Mouse (Mus musculus) kidney, embryonic 16.5 days (tissue): ENCODE measurements around the gene Krt34. TPM values are rescaled to one million over a fixed set of nuclear protein-coding genes. Genes with fewer than 3 reads are reported as not detected.

ENCODE experiments used
- ATAC-seq: fragments of 200-750 bp; cut with Nextera tagmentation; 2 replicates; pipeline ENCODE4 v1.8.0; 2017; ENCODE audit warnings: moderate TSS enrichment; ENCODE audit not compliant: low FRiP score, low TSS enrichment
- H3K27ac ChIP-seq: fragments of 300-500 bp; sonication (generic); 2 replicates; pipeline ENCODE4 v1.5.1; 2014; ENCODE audit warnings: low read length
- H3K27me3 ChIP-seq: fragments of 300-500 bp; sonication (generic); 2 replicates; pipeline ENCODE4 v1.6.1; 2014; ENCODE audit warnings: low read length, control low read depth, mixed read lengths; ENCODE audit not compliant: insufficient read depth
- H3K36me3 ChIP-seq: fragments of 300-500 bp; sonication (generic); 2 replicates; pipeline ENCODE4 v1.6.1; 2014; ENCODE audit warnings: low read length, control low read depth, mixed read lengths; ENCODE audit not compliant: insufficient read depth
- H3K4me1 ChIP-seq: fragments of 300-500 bp; sonication (generic); 2 replicates; pipeline ENCODE4 v1.6.1; 2014; ENCODE audit warnings: low read length, control low read depth, mixed read lengths; ENCODE audit not compliant: insufficient read depth
- H3K4me2 ChIP-seq: fragments of 300-500 bp; sonication (generic); replicated peaks from 2 replicates; pipeline ENCODE4 v1.6.1; 2014; ENCODE audit warnings: low read depth, low read length
- H3K4me3 ChIP-seq: fragments of 300-500 bp; sonication (generic); 2 replicates; pipeline ENCODE4 v1.5.1; 2014; ENCODE audit warnings: mild to moderate bottlenecking, low read length
- H3K9ac ChIP-seq: fragments of 300-500 bp; sonication (generic); replicated peaks from 2 replicates; pipeline ENCODE4 v1.6.1; 2014; ENCODE audit warnings: low read length
- H3K9me3 ChIP-seq: fragments of 300-500 bp; sonication (generic); 2 replicates; pipeline ENCODE4 v1.6.1; 2016; ENCODE audit warnings: low read length, control low read depth
- WGBS: fragments of 180-500 bp; shearing (Covaris S2); extraction: QIAGEN DNeasy Blood & Tissue Kit; methylation state at CpG from one replicate; pipeline ENCODE4 v1.1.7; 2014; 5-methylcytosine and 5-hydroxymethylcytosine counted together
- polyA plus RNA-seq: library from polyadenylated mRNA; unstranded; fragments of >200 nt; fragmentation: Nextera tagmentation; extraction: Ambion mirVana; gene quantifications from 2 replicates; pipeline ENCODE4 v1.2.1, GENCODE M21; 2015

Krt34 gene
- polyA plus RNA-seq: not detected in 2 replicates

DNA sequence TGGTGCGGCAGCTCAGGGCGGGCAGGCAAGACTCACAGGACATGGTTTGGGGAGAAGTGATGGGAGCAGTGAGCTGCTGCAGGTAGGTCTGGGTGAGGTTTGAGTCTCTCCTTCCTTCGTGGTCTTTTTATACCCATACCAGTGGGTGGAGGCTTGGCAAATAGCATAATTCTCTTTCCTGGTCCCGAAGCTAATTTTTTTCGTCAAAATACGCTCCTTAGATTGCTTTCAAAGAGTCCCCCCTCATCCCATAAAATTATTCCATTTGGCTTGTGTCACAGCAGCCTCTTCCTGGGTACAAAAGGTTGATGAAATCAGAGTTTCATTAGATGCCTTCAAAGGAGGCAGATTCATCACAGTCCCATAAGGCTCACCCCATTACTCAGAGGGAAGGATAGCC is at the start of gene Krt34:
Gene Krt34, minus strand, starts transcription at position 101 of the 400 bp plus-strand sequence.
- 86% methylated on average over 6 of the region's 6 CpGs for WGBS

GRCm38 (mm10) chr11:100088378-100089025 is 47.1 kb upstream of the Krt34 start:
- Histone ChIP-seq H3K27me3 (no peaks in the 10 kb centered on the region), H3K36me3 (no peaks in the 10 kb centered on the region), H3K27ac (no peak overlapping the region), H3K4me3 (no peak overlapping the region), H3K9ac (no peak overlapping the region), H3K4me2 (no peak overlapping the region), H3K9me3 (no peaks in the 10 kb centered on the region; the same call in 1 of the 2 replicates), H3K4me1 (0 out of 2 replicates have a peak, but pooled peaks cover 3% of the 10 kb centered on the region)
- no peak for ATAC-seq
- WGBS: 62% methylated on average over 7 of the region's 7 CpGs

More for the DNA sequence above, at the start of gene Krt34:
- no peak within 1 kb of the TSS for H3K9ac ChIP-seq
- no peaks in the 10 kb centered on the region for H3K27me3 ChIP-seq
- no peak within 1 kb of the TSS for H3K27ac ChIP-seq
- H3K36me3 ChIP-seq: no peaks in the 10 kb centered on the region
- no peak within 1 kb of the TSS for H3K4me3 ChIP-seq
- no peak for ATAC-seq
- no peak within 1 kb of the TSS for H3K4me2 ChIP-seq
- no peaks in the 10 kb centered on the region for H3K9me3 ChIP-seq
- H3K4me1 ChIP-seq: no peaks in the 10 kb centered on the region

DNA sequence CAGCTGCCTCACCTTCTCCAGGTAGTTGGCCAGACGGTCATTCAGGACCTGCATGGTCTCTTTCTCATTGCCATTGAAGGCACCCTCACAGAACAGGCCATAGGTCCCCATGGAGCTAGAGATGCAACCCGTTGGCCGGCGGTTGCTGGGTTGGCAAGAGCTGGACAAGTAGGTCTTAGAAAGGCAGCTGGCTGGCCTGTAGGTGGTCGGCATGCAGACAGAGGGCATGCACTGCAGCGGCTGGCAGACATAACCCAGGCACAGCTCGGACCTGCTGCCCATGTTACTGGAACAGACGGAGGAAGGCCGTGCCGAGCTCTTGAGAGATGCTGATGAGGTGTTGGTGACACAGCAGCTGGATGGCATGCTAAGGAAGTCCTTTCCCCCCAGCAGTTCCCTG is 46.5 kb upstream of the Krt34 start, which contains the start of gene Krt32:
Gene Krt32, minus strand, starts transcription at position 366 of the 400 bp plus-strand sequence.
- H3K4me1 ChIP-seq: 0 out of 2 replicates have a peak, but pooled peaks cover 3% of the 10 kb centered on the region
- H3K27me3 ChIP-seq: no peaks in the 10 kb centered on the region
- no peak for ATAC-seq
- no peak within 1 kb of the TSS for H3K4me2 ChIP-seq
- no peak within 1 kb of the TSS for H3K4me3 ChIP-seq
- H3K27ac ChIP-seq: no peak within 1 kb of the TSS
- no peaks in the 10 kb centered on the region; the same call in 1 of the 2 replicates for H3K9me3 ChIP-seq
- WGBS: 94% methylated on average over 10 of the region's 10 CpGs
- H3K9ac ChIP-seq: no peak within 1 kb of the TSS
- H3K36me3 ChIP-seq: no peaks in the 10 kb centered on the region

DNA sequence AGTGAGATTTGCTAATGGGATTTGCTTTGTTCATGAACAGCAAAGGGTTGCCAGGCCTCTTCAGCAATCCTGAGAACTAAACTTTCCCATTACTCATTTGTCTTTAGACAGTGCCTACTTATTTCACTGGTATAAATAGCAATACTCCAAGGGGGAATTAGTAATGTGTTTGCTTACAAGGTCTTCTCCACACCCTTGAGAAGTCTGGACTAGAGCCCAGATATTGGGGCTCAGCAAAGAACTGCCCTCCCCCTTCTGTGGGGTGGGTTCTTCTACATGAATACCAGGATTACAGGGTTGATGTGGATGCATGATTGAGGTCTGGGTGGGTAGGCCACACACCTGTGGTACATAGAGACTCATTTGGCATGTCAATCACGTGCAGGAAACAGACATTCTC is 32.5 kb upstream of the Krt34 start:
- Histone ChIP-seq H3K9me3 (no peaks in the 10 kb centered on the region), H3K27me3 (no peaks in the 10 kb centered on the region), H3K9ac (no peak overlapping the region), H3K36me3 (no peaks in the 10 kb centered on the region), H3K4me1 (no peaks in the 10 kb centered on the region), H3K4me3 (no peak overlapping the region), H3K27ac (no peak overlapping the region), H3K4me2 (no peak overlapping the region)
- ATAC-seq: no peak
- 50% methylated on average over 1 of the region's 1 CpGs for WGBS

GRCm38 (mm10) chr11:100067293-100068036 is 26.1 kb upstream of the Krt34 start:
- Histone ChIP-seq H3K9ac (no peak overlapping the region), H3K9me3 (no peaks in the 10 kb centered on the region), H3K4me1 (no peaks in the 10 kb centered on the region), H3K4me3 (no peak overlapping the region), H3K4me2 (no peak overlapping the region), H3K27ac (no peak overlapping the region), H3K27me3 (no peaks in the 10 kb centered on the region), H3K36me3 (no peaks in the 10 kb centered on the region)
- 73% methylated on average over 17 of the region's 17 CpGs for WGBS
- no peak for ATAC-seq

- Histone ChIP-seq H3K27me3 (no peaks in the 10 kb centered on the region), H3K4me2 (no peak overlapping the region), H3K4me1 (no peaks in the 10 kb centered on the region), H3K4me3 (no peak overlapping the region), H3K9me3 (no peaks in the 10 kb centered on the region), H3K27ac (no peak overlapping the region), H3K36me3 (no peaks in the 10 kb centered on the region), H3K9ac (no peak overlapping the region)
- WGBS: 74% methylated on average over 12 of the region's 12 CpGs
- ATAC-seq: no peak
Observed at GRCm38 (mm10) chr11:100066236-100067010, 25.1 kb upstream of the Krt34 start.

DNA sequence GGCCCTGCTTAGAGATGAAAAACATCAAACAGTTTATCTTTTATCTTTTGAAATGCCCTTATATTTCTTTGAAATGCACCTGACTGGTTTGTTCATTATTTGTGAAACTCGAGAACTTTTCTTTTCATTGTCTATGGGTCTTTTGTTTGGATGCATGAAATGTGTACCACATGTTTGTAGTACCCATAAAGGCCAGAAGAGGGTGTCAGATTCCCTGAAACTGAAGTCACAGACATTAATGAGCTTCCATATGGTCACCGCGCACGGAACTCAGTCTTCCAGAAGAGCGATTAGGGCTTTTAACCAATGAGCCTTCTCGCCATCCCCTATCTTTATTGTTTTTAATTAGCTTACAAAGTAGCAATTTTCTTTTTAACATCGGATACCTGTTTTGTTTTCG is 17.5 kb upstream of the Krt34 start:
- WGBS: 54% methylated on average over 8 of the region's 8 CpGs
- Histone ChIP-seq H3K27ac (no peak overlapping the region), H3K9me3 (no peaks in the 10 kb centered on the region), H3K4me1 (no peaks in the 10 kb centered on the region), H3K27me3 (no peaks in the 10 kb centered on the region), H3K36me3 (no peaks in the 10 kb centered on the region), H3K4me3 (no peak overlapping the region), H3K4me2 (no peak overlapping the region), H3K9ac (no peak overlapping the region)
- no peak for ATAC-seq

DNA sequence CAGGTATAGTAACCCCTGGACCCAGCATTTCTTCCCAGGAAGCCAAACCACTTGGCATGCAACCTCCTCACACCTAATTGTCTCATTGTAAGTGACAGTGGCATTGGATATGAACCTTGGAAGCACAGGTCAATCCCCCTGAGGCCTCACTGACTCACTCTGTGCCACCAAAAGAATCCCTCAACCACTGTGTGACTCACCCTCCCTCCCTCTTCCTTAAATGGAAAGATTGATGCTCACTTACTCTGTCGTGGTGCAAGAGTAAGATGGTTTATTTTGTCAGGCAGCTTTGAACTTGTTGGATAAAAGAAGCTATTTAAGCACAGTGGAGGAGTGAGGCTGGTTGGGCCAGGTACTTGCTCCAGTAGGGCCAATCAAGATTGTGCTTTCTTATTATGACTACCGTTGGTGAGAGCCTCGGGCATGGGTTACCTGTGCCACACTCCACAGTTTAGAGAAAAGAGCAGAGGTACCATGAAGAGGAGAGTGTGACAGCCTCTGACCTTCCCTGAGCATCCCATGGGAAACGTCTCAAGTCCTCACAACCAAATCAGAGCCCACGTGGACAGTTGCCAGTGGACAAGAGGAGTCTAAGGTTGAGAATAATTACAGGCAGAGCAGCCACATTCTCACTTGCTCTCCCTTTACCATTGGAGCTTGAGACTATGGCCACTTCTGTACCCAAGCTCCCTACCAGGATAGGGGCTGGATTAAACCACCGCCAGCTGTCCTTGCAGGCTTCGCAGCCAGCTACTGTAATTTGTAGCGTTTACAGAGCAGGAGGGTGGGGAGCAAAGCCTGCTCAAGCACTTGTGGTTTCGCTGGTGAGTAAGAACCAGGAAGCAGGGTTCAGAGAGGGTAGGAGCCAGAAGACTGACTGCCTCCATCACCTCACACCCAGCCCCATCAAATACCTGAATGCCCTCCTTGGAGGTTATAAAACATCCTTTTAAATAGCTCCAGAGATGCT is 14.6 kb upstream of the Krt34 start:
- no peak for ATAC-seq
- Histone ChIP-seq H3K9me3 (no peaks in the 10 kb centered on the region), H3K36me3 (no peaks in the 10 kb centered on the region), H3K27ac (no peak overlapping the region), H3K4me1 (no peaks in the 10 kb centered on the region), H3K4me3 (no peak overlapping the region), H3K9ac (no peak overlapping the region), H3K4me2 (no peak overlapping the region), H3K27me3 (no peaks in the 10 kb centered on the region)
- WGBS: 69% methylated on average over 9 of the region's 9 CpGs

DNA sequence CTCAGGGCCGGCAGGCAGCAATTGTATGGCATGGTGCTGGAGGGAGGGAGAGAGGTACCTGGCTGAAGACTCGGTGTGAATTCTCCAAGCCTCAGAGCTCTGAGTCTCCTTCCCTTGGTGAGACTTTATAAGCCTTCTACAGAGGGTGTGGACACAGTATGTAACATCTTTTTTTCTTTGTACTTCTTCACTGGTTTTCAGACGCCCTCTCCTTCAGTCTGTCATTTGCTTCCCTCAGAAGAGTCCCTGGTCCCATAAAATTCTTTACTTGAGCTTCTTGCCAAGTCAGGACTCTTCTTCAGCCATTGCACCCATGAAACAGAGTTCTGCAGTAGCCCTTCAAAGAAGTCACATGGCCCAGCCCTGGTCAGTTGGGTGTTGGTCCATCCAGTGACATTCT is 9.1 kb upstream of the Krt34 start, which contains the start of gene Krt31:
Gene Krt31, minus strand, starts transcription at position 101 of the 400 bp plus-strand sequence.
- 87% methylated on average over 3 of the region's 3 CpGs for WGBS
- no peak for ATAC-seq
- no peaks in the 10 kb centered on the region for H3K9me3 ChIP-seq
- H3K27ac ChIP-seq: no peak within 1 kb of the TSS
- no peak within 1 kb of the TSS for H3K4me2 ChIP-seq
- H3K4me1 ChIP-seq: no peaks in the 10 kb centered on the region
- no peaks in the 10 kb centered on the region for H3K27me3 ChIP-seq
- no peak within 1 kb of the TSS for H3K4me3 ChIP-seq
- no peaks in the 10 kb centered on the region for H3K36me3 ChIP-seq
- H3K9ac ChIP-seq: no peak within 1 kb of the TSS
